Mouse (Mus musculus) CH12.LX (cell line): ENCODE data around the gene Appbp2. TPM values are rescaled to one million over a fixed set of nuclear protein-coding genes. Genes with fewer than 3 reads are reported as not detected.

Experiments
- DNase-seq: peaks from one replicate; pipeline ENCODE4 v3.0.0-alpha.2; 2013; ENCODE audit errors: extremely low read depth
- H3K27ac ChIP-seq: 2 replicates; pipeline ENCODE4 v1.5.1; 2012; ENCODE audit warnings: low read depth, mild to moderate bottlenecking, control low read depth, moderate library complexity; ENCODE audit not compliant: insufficient read depth
- H3K27me3 ChIP-seq: replicated peaks from 2 replicates; pipeline ENCODE3; 2012; ENCODE audit warnings: inconsistent platforms
- H3K36me3 ChIP-seq, 2 experiments: replicated peaks in 1 of 2; 2 replicates each; pipeline versions ENCODE3 to v1.6.1; 2012; ENCODE audit warnings: inconsistent platforms in 1 of 2, low read length in 1 of 2, mild to moderate bottlenecking in 1 of 2, mixed read lengths in 1 of 2, moderate library complexity in 1 of 2; ENCODE audit not compliant: control insufficient read depth in 1 of 2, insufficient read depth in 1 of 2
- H3K4me1 ChIP-seq, 2 experiments: 2 replicates each; pipeline ENCODE4 v1.6.1; 2012; ENCODE audit warnings: inconsistent platforms in 1 of 2, moderate library complexity in 1 of 2; ENCODE audit not compliant: insufficient read depth in 2 of 2, control insufficient read depth in 1 of 2
- H3K4me2 ChIP-seq: 2 replicates; pipeline ENCODE4 v1.6.1; 2012; ENCODE audit warnings: low read depth, mild to moderate bottlenecking, control low read depth; ENCODE audit not compliant: poor library complexity, insufficient read depth, severe bottlenecking
- H3K4me3 ChIP-seq, 3 experiments: fragments of 150-350 bp in 1 of 3; sonication (generic) in 1 of 3; replicated peaks in 1 of 3; 2 replicates each; pipeline versions ENCODE3 to v1.5.1; 2011 to 2012; ENCODE audit warnings: low read depth in 2 of 3, low read length in 2 of 3, mild to moderate bottlenecking in 2 of 3, moderate library complexity in 2 of 3, control low read depth in 1 of 3, improper control_type of control experiment in 1 of 3, inconsistent platforms in 1 of 3, mixed read lengths in 1 of 3; ENCODE audit not compliant: poor library complexity in 1 of 3
- H3K79me2 ChIP-seq: replicated peaks from 2 replicates; pipeline ENCODE4 v1.6.1; 2012; ENCODE audit warnings: mild to moderate bottlenecking, moderate library complexity; ENCODE audit not compliant: control insufficient read depth, poor library complexity, insufficient read depth, severe bottlenecking; ENCODE audit errors: extremely low read depth
- H3K9ac ChIP-seq: 2 replicates; pipeline ENCODE4 v1.6.1; 2012; ENCODE audit warnings: low read depth, mild to moderate bottlenecking, control low read depth, moderate library complexity; ENCODE audit not compliant: insufficient read depth
- H3K9me3 ChIP-seq: replicated peaks from 2 replicates; pipeline ENCODE3; 2012; ENCODE audit warnings: low read length, inconsistent platforms, mixed read lengths
- BHLHE40 ChIP-seq: IDR thresholded peaks from 2 replicates; pipeline ENCODE4 v1.6.1; 2011; ENCODE audit warnings: mild to moderate bottlenecking, low read depth, low read length, improper control_type of control experiment
- CHD1 ChIP-seq: IDR thresholded peaks from 2 replicates; pipeline ENCODE4 v1.6.1; 2012; ENCODE audit warnings: low read depth, low read length, improper control_type of control experiment, inconsistent platforms
- CHD2 ChIP-seq: IDR thresholded peaks from 2 replicates; pipeline ENCODE4 v1.6.1; 2011; ENCODE audit warnings: low read length, improper control_type of control experiment
- CTCF ChIP-seq, 2 experiments: IDR thresholded peaks in 1 of 2; conservative IDR thresholded peaks in 1 of 2; 2 replicates each; pipeline ENCODE4 v1.5.1; 2011 to 2012; ENCODE audit warnings: low read depth in 2 of 2, low read length in 2 of 2, improper control_type of control experiment in 1 of 2, inconsistent platforms in 1 of 2, mild to moderate bottlenecking in 1 of 2, moderate library complexity in 1 of 2
- E2F4 ChIP-seq: IDR thresholded peaks from 2 replicates; pipeline ENCODE4 v1.6.1; 2011; ENCODE audit warnings: low read depth, low read length, improper control_type of control experiment; ENCODE audit not compliant: insufficient replicate concordance
- ELF1 ChIP-seq: IDR thresholded peaks from 2 replicates; pipeline ENCODE4 v1.6.1; 2014; ENCODE audit warnings: low read depth, mild to moderate bottlenecking, inconsistent platforms, low read length, improper control_type of control experiment
- EP300 ChIP-seq: IDR thresholded peaks from 2 replicates; pipeline ENCODE4 v1.6.1; 2011; ENCODE audit warnings: low read length, improper control_type of control experiment
- ETS1 ChIP-seq: conservative IDR thresholded peaks from 2 replicates; pipeline ENCODE4 v1.6.1; 2012; ENCODE audit warnings: low read depth, mild to moderate bottlenecking, inconsistent platforms, low read length, improper control_type of control experiment, moderate library complexity
- GABPA ChIP-seq: IDR thresholded peaks from 2 replicates; pipeline ENCODE4 v1.6.1; 2012; ENCODE audit warnings: low read depth, low read length, improper control_type of control experiment, inconsistent platforms; ENCODE audit not compliant: insufficient replicate concordance
- HCFC1 ChIP-seq: IDR thresholded peaks from 2 replicates; pipeline ENCODE4 v1.6.1; 2012; ENCODE audit warnings: low read depth, mild to moderate bottlenecking, inconsistent platforms, low read length, improper control_type of control experiment
- IRF4 ChIP-seq: IDR thresholded peaks from 2 replicates; pipeline ENCODE4 v1.6.1; 2014; ENCODE audit warnings: low read depth, mild to moderate bottlenecking, inconsistent platforms, low read length, improper control_type of control experiment
- JUN ChIP-seq: IDR thresholded peaks from 2 replicates; pipeline ENCODE4 v1.6.1; 2011; ENCODE audit warnings: low read depth, mild to moderate bottlenecking, low read length, improper control_type of control experiment, moderate library complexity; ENCODE audit not compliant: insufficient read depth
- JUND ChIP-seq: conservative IDR thresholded peaks from 2 replicates; pipeline ENCODE4 v1.6.1; 2011; ENCODE audit warnings: low read depth, low read length, improper control_type of control experiment
- KAT2A ChIP-seq: IDR thresholded peaks from 2 replicates; pipeline ENCODE4 v1.6.1; 2012; ENCODE audit warnings: low read length, improper control_type of control experiment, inconsistent platforms; ENCODE audit not compliant: insufficient replicate concordance
- MAFK ChIP-seq: IDR thresholded peaks from 2 replicates; pipeline ENCODE4 v1.6.1; 2011; ENCODE audit warnings: low read length, improper control_type of control experiment; ENCODE audit not compliant: insufficient replicate concordance
- MAX ChIP-seq: IDR thresholded peaks from 2 replicates; pipeline ENCODE4 v1.6.1; 2011; ENCODE audit warnings: low read length, improper control_type of control experiment
- MAZ ChIP-seq: IDR thresholded peaks from 2 replicates; pipeline ENCODE4 v1.6.1; 2012; ENCODE audit warnings: low read depth, mild to moderate bottlenecking, inconsistent platforms, low read length, improper control_type of control experiment, moderate library complexity
- MEF2A ChIP-seq: IDR thresholded peaks from 2 replicates; pipeline ENCODE4 v1.6.1; 2014; ENCODE audit warnings: low read depth, mild to moderate bottlenecking, inconsistent platforms, low read length, improper control_type of control experiment, borderline replicate concordance
- MXI1 ChIP-seq: IDR thresholded peaks from 2 replicates; pipeline ENCODE4 v1.6.1; 2011; ENCODE audit warnings: mild to moderate bottlenecking, low read depth, low read length, improper control_type of control experiment
- MYC ChIP-seq: IDR thresholded peaks from 2 replicates; pipeline ENCODE4 v1.6.1; 2011; ENCODE audit warnings: low read depth, mild to moderate bottlenecking, improper control_type of control experiment, low read length
- NELFE ChIP-seq: IDR thresholded peaks from 2 replicates; pipeline ENCODE4 v1.6.1; 2011; ENCODE audit warnings: low read depth, low read length, improper control_type of control experiment
- NRF1 ChIP-seq: IDR thresholded peaks from 2 replicates; pipeline ENCODE4 v1.6.1; 2014; ENCODE audit warnings: low read depth, mild to moderate bottlenecking, inconsistent platforms, low read length, improper control_type of control experiment, moderate library complexity
- PAX5 ChIP-seq: IDR thresholded peaks from 2 replicates; pipeline ENCODE4 v1.6.1; 2012; ENCODE audit warnings: low read length, inconsistent platforms, mixed read lengths
- POLR2A ChIP-seq: IDR thresholded peaks from 2 replicates; pipeline ENCODE4 v1.6.1; 2011; ENCODE audit warnings: low read depth, mild to moderate bottlenecking, improper control_type of control experiment, low read length
- POLR2AphosphoS2 ChIP-seq: IDR thresholded peaks from 2 replicates; pipeline ENCODE4 v1.6.1; 2011; ENCODE audit warnings: low read depth, low read length, improper control_type of control experiment
- RAD21 ChIP-seq: IDR thresholded peaks from 2 replicates; pipeline ENCODE4 v1.6.1; 2011; ENCODE audit warnings: low read depth, mild to moderate bottlenecking, low read length, improper control_type of control experiment, moderate library complexity
- RCOR1 ChIP-seq: conservative IDR thresholded peaks from 2 replicates; pipeline ENCODE4 v1.6.1; 2012; ENCODE audit warnings: low read depth, mild to moderate bottlenecking, inconsistent platforms, low read length, improper control_type of control experiment
- SIN3A ChIP-seq: IDR thresholded peaks from 2 replicates; pipeline ENCODE4 v1.6.1; 2012; ENCODE audit warnings: low read length, improper control_type of control experiment, inconsistent platforms
- SMC3 ChIP-seq: IDR thresholded peaks from 2 replicates; pipeline ENCODE4 v1.6.1; 2011; ENCODE audit warnings: low read depth, low read length, improper control_type of control experiment
- TBP ChIP-seq: conservative IDR thresholded peaks from 2 replicates; pipeline ENCODE4 v1.6.1; 2011; ENCODE audit warnings: low read depth, low read length, improper control_type of control experiment
- TCF12 ChIP-seq: IDR thresholded peaks from 2 replicates; pipeline ENCODE4 v1.6.1; 2014; ENCODE audit warnings: low read depth, mild to moderate bottlenecking, inconsistent platforms, low read length, improper control_type of control experiment
- UBTF ChIP-seq: IDR thresholded peaks from 2 replicates; pipeline ENCODE4 v1.6.1; 2012; ENCODE audit warnings: low read depth, mild to moderate bottlenecking, inconsistent platforms, low read length, improper control_type of control experiment, moderate library complexity
- USF2 ChIP-seq: conservative IDR thresholded peaks from 2 replicates; pipeline ENCODE4 v1.6.1; 2011; ENCODE audit warnings: low read depth, low read length, improper control_type of control experiment
- ZC3H11A ChIP-seq: IDR thresholded peaks from 2 replicates; pipeline ENCODE4 v1.6.1; 2012; ENCODE audit warnings: low read depth, mild to moderate bottlenecking, inconsistent platforms, low read length, improper control_type of control experiment
- ZKSCAN1 ChIP-seq: IDR thresholded peaks from 2 replicates; pipeline ENCODE4 v1.6.1; 2012; ENCODE audit warnings: low read depth, inconsistent platforms, low read length, improper control_type of control experiment, borderline replicate concordance
- ZMIZ1 ChIP-seq: IDR thresholded peaks from 2 replicates; pipeline ENCODE4 v1.6.1; 2012; ENCODE audit warnings: low read depth, mild to moderate bottlenecking, inconsistent platforms, low read length, improper control_type of control experiment
- ZNF384 ChIP-seq: IDR thresholded peaks from 2 replicates; pipeline ENCODE4 v1.6.1; 2012; ENCODE audit warnings: low read depth, low read length, improper control_type of control experiment, inconsistent platforms
- dilution Hi-C: fragments of 300-500 bp; cut with MboI; formaldehyde crosslinking; loops from 2 replicates; pipeline ENCODE4 v1.14.3; 2020; ENCODE audit warnings: low sequenced_read_pairs; ENCODE audit not compliant: extremely low pct_unique_long_range_greater_than_20kb, extremely low pct_ligation_motif_present
- in situ Hi-C: fragments of 300-500 bp; cut with MboI; formaldehyde crosslinking; loops from 3 replicates; pipeline ENCODE4 v1.14.3; 2019; ENCODE audit warnings: low sequenced_read_pairs, low pct_ligation_motif_present, low pct_unique_long_range_greater_than_20kb, mixed read lengths
- polyA plus RNA-seq: library from polyadenylated mRNA; unstranded; fragments of >175 nt; gene quantifications from 2 replicates; pipeline ENCODE4 v1.2.1, GENCODE M21; 2012; ENCODE audit warnings: low read depth; ENCODE audit not compliant: insufficient read length
- total RNA-seq, 2 experiments: library from RNA; depleted of rRNA; stranded (reverse); fragments of 300-350 nt in 1 of 2; fragments of >200 nt in 1 of 2; gene quantifications; 2 replicates each; pipeline ENCODE4 v1.2.3; 2012 to 2014

Appbp2 gene
- total and polyA plus RNA-seq, 3 experiments: 31.1 to 37.4 (median 36.6) TPM

DNA sequence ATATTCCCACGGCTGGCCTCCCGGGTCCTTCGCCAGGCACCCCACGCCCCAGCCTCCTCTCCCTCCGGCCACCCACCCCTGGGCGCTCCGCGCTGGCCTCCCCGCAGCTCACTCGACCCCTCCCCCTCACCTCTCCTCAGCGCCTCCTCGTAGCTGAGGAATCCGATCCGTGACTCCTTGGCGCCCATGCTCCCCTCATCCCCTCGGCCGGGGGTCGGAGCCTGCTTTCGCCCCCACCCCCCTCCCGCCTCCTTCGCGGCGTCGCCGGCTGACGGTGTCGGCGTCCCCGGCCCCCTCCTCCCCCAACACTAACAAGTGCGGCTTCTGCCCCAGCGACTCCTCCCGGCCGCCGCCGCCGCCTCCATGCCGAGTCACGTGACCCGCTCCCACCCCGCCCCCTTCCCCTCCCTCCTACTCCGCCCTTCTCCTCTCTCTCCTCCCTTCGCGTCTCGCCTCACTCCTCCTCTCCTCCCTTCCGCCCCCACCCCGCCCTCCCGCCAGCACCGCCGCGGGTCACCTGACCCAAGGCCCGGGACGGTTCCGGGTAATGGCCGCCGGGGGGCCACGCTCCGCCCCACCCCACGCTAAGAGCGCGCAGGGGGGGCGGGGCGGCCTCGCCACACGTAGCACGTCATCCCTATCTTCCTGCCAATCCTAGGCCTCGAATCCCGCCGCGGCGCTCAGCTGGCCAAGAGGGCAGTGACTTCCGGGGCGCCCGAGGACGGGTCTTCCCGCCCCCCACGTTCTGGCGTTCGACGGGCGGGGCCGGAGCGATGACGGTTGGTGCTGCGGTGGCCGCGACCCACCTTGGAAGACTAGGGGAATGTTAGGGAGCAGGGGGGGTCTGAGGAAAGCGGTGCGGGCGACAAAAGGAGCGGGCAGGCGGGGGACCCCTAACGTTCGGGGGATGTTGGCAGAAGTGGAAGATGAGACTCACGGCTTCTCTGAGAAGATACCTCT lies 95.1 kb downstream of the Appbp2 start, which contains the start of gene Usp32:
Usp32 (minus strand) TSS at position 581 of the 960 bp plus-strand sequence.
- Histone ChIP-seq H3K4me1 (peaks cover 0 to 21% of the 10 kb centered on the region in 2 experiments; a peak in 3 of 4 replicates), H3K4me2 (peak within 1 kb of the TSS; percentile 93), H3K79me2 (peaks cover 5% of the 10 kb centered on the region), H3K27me3 (no peaks in the 10 kb centered on the region), H3K9ac (peak within 1 kb of the TSS; percentile 87), H3K9me3 (no peaks in the 10 kb centered on the region), H3K36me3 (peaks cover 0 to 5% of the 10 kb centered on the region in 2 experiments), H3K4me3 (peak within 1 kb of the TSS; percentile 75 to 98 (median 94)), H3K27ac (peak within 1 kb of the TSS; percentile 22; the same call in 1 of the 2 replicates)
- in situ Hi-C loops (no loop called here), dilution Hi-C loops (no loop called here)
- peak; percentile 99 for DNase-seq
- TF ChIP-seq JUND: no peak
- TF ChIP-seq IRF4: peak; percentile 63
- TF ChIP-seq KAT2A: peak; percentile 65; the same call in 1 of the 2 replicates
- no peak for TF ChIP-seq MAFK
- TF ChIP-seq RCOR1: no peak
- no peak for TF ChIP-seq TBP
- peak; percentile 64 for TF ChIP-seq USF2
- peak; percentile 86; the same call in 1 of the 2 replicates for TF ChIP-seq TCF12
- TF ChIP-seq UBTF: no peak; the same call in 1 of the 2 replicates
- TF ChIP-seq GABPA: no peak; the same call in 1 of the 2 replicates
- TF ChIP-seq CHD2: peak; percentile 84
- peak; percentile 64; the same call in 1 of the 2 replicates for TF ChIP-seq MAX
- TF ChIP-seq RAD21: no peak
- peak; percentile 83; the same call in 1 of the 2 replicates for TF ChIP-seq MXI1
- no peak for TF ChIP-seq MYC
- TF ChIP-seq JUN: no peak
- TF ChIP-seq ETS1: peak; percentile 84
- TF ChIP-seq SIN3A: peak; percentile 97
- no peak for TF ChIP-seq CHD1
- TF ChIP-seq HCFC1: peak; percentile 82
- peak; percentile 92 for TF ChIP-seq POLR2AphosphoS2
- TF ChIP-seq ZKSCAN1: no peak
- no peak for TF ChIP-seq ZNF384
- peak; percentile 92 for TF ChIP-seq ZMIZ1
- peak; percentile 57; the same call in 1 of the 2 replicates for TF ChIP-seq NRF1
- TF ChIP-seq MAZ: peak; percentile 98
- no peak for TF ChIP-seq EP300
- TF ChIP-seq BHLHE40: peak; percentile 80
- TF ChIP-seq ZC3H11A: no peak
- TF ChIP-seq SMC3: no peak
- TF ChIP-seq NELFE: peak; percentile 97
- TF ChIP-seq PAX5: no peak
- peak; percentile 71; the same call in 1 of the 2 replicates for TF ChIP-seq MEF2A
- 0 out of 2 replicates have a peak, but pooled peaks have one; percentile 75 for TF ChIP-seq E2F4
- TF ChIP-seq ELF1: peak; percentile 96
- TF ChIP-seq CTCF (conservative IDR thresholded peaks at IDR 0.05 in 1 of 2, IDR thresholded peaks at IDR 0.05 in 1 of 2; ENCODE audit: low read depth in 2 of 2, low read length in 2 of 2): no peak
- peak; percentile 94 for TF ChIP-seq POLR2A
